Mouse (Mus musculus): ENCODE data around the gene Hist1h2af. TPM values are rescaled to one million over a fixed set of nuclear protein-coding genes. Genes with fewer than 3 reads are reported as not detected.

The Hist1h2af gene
- polyA plus RNA-seq, 2 experiments = 11.0 to 557 TPM

GRCm38 (mm10) chr13:23525901-23526300, 7.8 kb upstream of the Hist1h2af start:
- Histone ChIP-seq H3K27ac (replicated peaks; ENCODE audit: low read depth, low read length) (no peak overlapping the region), H3K4me3 (replicated peaks; ENCODE audit: low read length) (peak overlapping the region; percentile 36), H3K36me3 (ENCODE audit: control insufficient read depth, insufficient read depth, low read length) (no peaks in the 10 kb centered on the region), H3K4me1 (ENCODE audit: control insufficient read depth, insufficient read depth, low read length) (peaks cover 6% of the 10 kb centered on the region), H3K27me3 (ENCODE audit: control insufficient read depth, insufficient read depth, low read length) (no peaks in the 10 kb centered on the region), H3K9ac (ENCODE audit: low read depth, low read length, severe bottlenecking) (peak overlapping the region; percentile 28; the same call in 1 of the 2 replicates), H3K9me3 (ENCODE audit: control insufficient read depth, low read length) (no peaks in the 10 kb centered on the region), H3K4me2 (replicated peaks; ENCODE audit: low read depth, low read length, severe bottlenecking) (peak overlapping the region; percentile 40)
- DNase-seq (ENCODE audit: low spot score) = no peak
- no peak for TF ChIP-seq POLR2A (IDR thresholded peaks at IDR 0.05; ENCODE audit: borderline replicate concordance, extremely low read depth, insufficient read depth, insufficient read length)
- no peak for ATAC-seq (ENCODE audit: low FRiP score, low read depth)
- 1% methylated on average over 10 of the region's 10 CpGs for WGBS

GRCm38 (mm10) chr13:23526312-23526711, 7.4 kb upstream of the Hist1h2af start:
- TF ChIP-seq POLR2A (IDR thresholded peaks at IDR 0.05; ENCODE audit: borderline replicate concordance, extremely low read depth, insufficient read depth, insufficient read length) = no peak
- 2% methylated on average over 17 of the region's 17 CpGs for WGBS
- H3K4me1 ChIP-seq (ENCODE audit: control insufficient read depth, insufficient read depth, low read length) = peaks cover 6% of the 10 kb centered on the region
- H3K27ac ChIP-seq (replicated peaks; ENCODE audit: low read depth, low read length) = 0 out of 2 replicates have a peak overlapping the region, but pooled peaks have one; percentile 6
- peak overlapping the region; percentile 36 for H3K4me3 ChIP-seq (replicated peaks; ENCODE audit: low read length)
- no peaks in the 10 kb centered on the region for H3K27me3 ChIP-seq (ENCODE audit: control insufficient read depth, insufficient read depth, low read length)
- ATAC-seq (ENCODE audit: low FRiP score, low read depth) (peak; percentile 71), DNase-seq (ENCODE audit: low spot score) (peak; percentile 95)
- peak overlapping the region; percentile 28; the same call in 1 of the 2 replicates for H3K9ac ChIP-seq (ENCODE audit: low read depth, low read length, severe bottlenecking)
- H3K9me3 ChIP-seq (ENCODE audit: control insufficient read depth, low read length) = no peaks in the 10 kb centered on the region
- H3K36me3 ChIP-seq (ENCODE audit: control insufficient read depth, insufficient read depth, low read length) = no peaks in the 10 kb centered on the region
- H3K4me2 ChIP-seq (replicated peaks; ENCODE audit: low read depth, low read length, severe bottlenecking) = peak overlapping the region; percentile 40

- no peak overlapping the region for H3K9ac ChIP-seq (ENCODE audit: low read depth, low read length, severe bottlenecking)
- peaks cover 19% of the 10 kb centered on the region for H3K4me1 ChIP-seq (ENCODE audit: control insufficient read depth, insufficient read depth, low read length)
- no peaks in the 10 kb centered on the region for H3K36me3 ChIP-seq (ENCODE audit: control insufficient read depth, insufficient read depth, low read length)
- no peak overlapping the region for H3K4me3 ChIP-seq (replicated peaks; ENCODE audit: low read length)
- ATAC-seq (ENCODE audit: low FRiP score, low read depth) (no peak), DNase-seq (ENCODE audit: low spot score) (no peak)
- no peaks in the 10 kb centered on the region for H3K27me3 ChIP-seq (ENCODE audit: control insufficient read depth, insufficient read depth, low read length)
- H3K27ac ChIP-seq (replicated peaks; ENCODE audit: low read depth, low read length) = no peak overlapping the region
- no peaks in the 10 kb centered on the region for H3K9me3 ChIP-seq (ENCODE audit: control insufficient read depth, low read length)
- TF ChIP-seq POLR2A (IDR thresholded peaks at IDR 0.05; ENCODE audit: borderline replicate concordance, extremely low read depth, insufficient read depth, insufficient read length) = no peak
- no peak overlapping the region for H3K4me2 ChIP-seq (replicated peaks; ENCODE audit: low read depth, low read length, severe bottlenecking)
- 73% methylated on average over 5 of the region's 5 CpGs for WGBS
Observed at GRCm38 (mm10) chr13:23529005-23529404, 4.7 kb upstream of the Hist1h2af start.

- Histone ChIP-seq H3K4me2 (replicated peaks; ENCODE audit: low read depth, low read length, severe bottlenecking) (peak overlapping the region; percentile 49), H3K9me3 (ENCODE audit: control insufficient read depth, low read length) (no peaks in the 10 kb centered on the region)
- DNase-seq (ENCODE audit: low spot score) = no peak
Observed at GRCm38 (mm10) chr13:23529480-23530165, 4.1 kb upstream of the Hist1h2af start.

GRCm38 (mm10) chr13:23530181-23530900, 3.4 kb upstream of the Hist1h2af start:
- WGBS = under 1% methylated on average over 20 of the region's 20 CpGs
- no peak for TF ChIP-seq POLR2A (IDR thresholded peaks at IDR 0.05; ENCODE audit: borderline replicate concordance, extremely low read depth, insufficient read depth, insufficient read length)
- ATAC-seq (ENCODE audit: low FRiP score, low read depth) (peak; percentile 1; the same call in 1 of the 2 replicates), DNase-seq (ENCODE audit: low spot score) (peak; percentile 76)
- H3K4me1 ChIP-seq (ENCODE audit: control insufficient read depth, insufficient read depth, low read length) = peaks cover 22% of the 10 kb centered on the region
- H3K27me3 ChIP-seq (ENCODE audit: control insufficient read depth, insufficient read depth, low read length) = no peaks in the 10 kb centered on the region
- peak overlapping the region; percentile 55 for H3K4me3 ChIP-seq (replicated peaks; ENCODE audit: low read length)
- H3K36me3 ChIP-seq (ENCODE audit: control insufficient read depth, insufficient read depth, low read length) = no peaks in the 10 kb centered on the region
- peak overlapping the region; percentile 99 for H3K27ac ChIP-seq (replicated peaks; ENCODE audit: low read depth, low read length)
- no peaks in the 10 kb centered on the region for H3K9me3 ChIP-seq (ENCODE audit: control insufficient read depth, low read length)
- H3K4me2 ChIP-seq (replicated peaks; ENCODE audit: low read depth, low read length, severe bottlenecking) = peak overlapping the region; percentile 49
- H3K9ac ChIP-seq (ENCODE audit: low read depth, low read length, severe bottlenecking) = peak overlapping the region; percentile 76

More at GRCm38 (mm10) chr13:23529480-23530165, 4.1 kb upstream of the Hist1h2af start:
- no peak for TF ChIP-seq POLR2A (IDR thresholded peaks at IDR 0.05; ENCODE audit: borderline replicate concordance, extremely low read depth, insufficient read depth, insufficient read length)
- no peaks in the 10 kb centered on the region for H3K36me3 ChIP-seq (ENCODE audit: control insufficient read depth, insufficient read depth, low read length)
- peak overlapping the region; percentile 55 for H3K4me3 ChIP-seq (replicated peaks; ENCODE audit: low read length)
- peak overlapping the region; percentile 76 for H3K9ac ChIP-seq (ENCODE audit: low read depth, low read length, severe bottlenecking)
- 27% methylated on average over 2 of the region's 2 CpGs for WGBS
- H3K27ac ChIP-seq (replicated peaks; ENCODE audit: low read depth, low read length) = peak overlapping the region; percentile 99
- no peak for ATAC-seq (ENCODE audit: low FRiP score, low read depth)
- H3K27me3 ChIP-seq (ENCODE audit: control insufficient read depth, insufficient read depth, low read length) = no peaks in the 10 kb centered on the region
- peaks cover 22% of the 10 kb centered on the region for H3K4me1 ChIP-seq (ENCODE audit: control insufficient read depth, insufficient read depth, low read length)
